Mouse (Mus musculus) C2C12 (cell line): Measurements from ENCODE around the gene Taf8.

Source experiments
- CTCF ChIP-seq: IDR thresholded peaks from one replicate; pipeline ENCODE4 v1.5.1; 2011; ENCODE audit not compliant: control insufficient read depth, insufficient read depth, insufficient read length
- MAX ChIP-seq: IDR thresholded peaks from one replicate; pipeline ENCODE4 v1.6.1; 2011; ENCODE audit warnings: mild to moderate bottlenecking, control low read depth
- MYOD1 ChIP-seq: IDR thresholded peaks from one replicate; pipeline ENCODE4 v1.6.1; 2011; ENCODE audit warnings: low read depth; ENCODE audit not compliant: control insufficient read depth, insufficient read length
- MYOG ChIP-seq: IDR thresholded peaks from one replicate; pipeline ENCODE4 v1.6.1; 2011; ENCODE audit not compliant: control insufficient read depth, insufficient read length; ENCODE audit errors: extremely low read depth
- USF1 ChIP-seq: IDR thresholded peaks from one replicate; pipeline ENCODE4 v1.6.1; 2011; ENCODE audit warnings: low read depth, mild to moderate bottlenecking, control low read depth, moderate library complexity

- no peak for TF ChIP-seq CTCF
- no peak for TF ChIP-seq MYOG
- TF ChIP-seq MAX = no peak
- no peak for TF ChIP-seq USF1
- no peak for TF ChIP-seq MYOD1
Observed at GRCm38 (mm10) chr17:47484993-47485392, 17.1 kb downstream of the Taf8 start.
